Mouse (Mus musculus) liver, embryonic 14 days (tissue): Measurements from ENCODE around the gene Sardh. TPM values are rescaled to one million over a fixed set of nuclear protein-coding genes. Genes with fewer than 3 reads are reported as not detected.

ENCODE experiments used
- polyA plus RNA-seq: library from polyadenylated mRNA; depleted of rRNA; stranded (reverse); fragments of >200 nt; gene quantifications from 2 replicates; pipeline ENCODE4 v1.2.3, GENCODE M21; 2012; rRNA removed

The Sardh gene
- 22.1 and 22.4 TPM in 2 replicates for polyA plus RNA-seq

DNA sequence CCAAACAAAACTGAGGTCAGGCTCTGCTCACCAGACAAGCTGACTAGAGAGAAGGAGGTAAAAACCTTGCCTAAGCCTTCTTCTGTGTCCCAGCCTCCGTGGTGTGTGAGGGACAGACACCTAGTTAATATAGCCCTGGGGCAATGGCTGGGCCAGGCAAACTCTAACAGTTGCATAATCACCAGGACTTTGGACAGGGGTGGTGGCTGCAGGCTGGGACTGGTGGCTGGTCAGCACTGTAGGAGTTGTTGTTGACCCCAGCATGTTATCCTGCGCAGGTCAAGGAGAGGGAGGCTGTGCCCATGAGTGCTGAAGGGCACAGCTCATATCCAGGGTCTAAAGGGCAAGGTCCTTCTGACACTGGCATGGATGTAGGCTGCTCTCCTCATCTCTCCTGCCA is at the start of gene Sardh:
Sardh (minus strand) TSS at position 127 of the 400 bp plus-strand sequence.

GRCm38 (mm10) chr2:27164796-27165590 is 83.1 kb downstream of the Sardh start, which contains the start of gene Dbh:
Gene Dbh (plus strand): TSS chr2:27165233.

GRCm38 (mm10) chr2:27141950-27142693 is 106.0 kb downstream of the Sardh start, which contains the start of gene Fam163b:
Gene Fam163b (minus strand): TSS chr2:27142491.

Other genes starting within 250 kb of the Sardh start
- gene Cacfd1, start 238.4 kb downstream of the Sardh start, polyA plus RNA-seq, result 11.0 and 11.2 TPM in 2 replicates
- gene Slc2a6, start 220.3 kb downstream of the Sardh start, polyA plus RNA-seq, result 0.12 and 0.15 TPM in 2 replicates
- 0.71 TPM in 1 of 2 replicates, not detected in the other for gene Mymk, start 176.2 kb downstream of the Sardh start, polyA plus RNA-seq
- 0.37 and 0.44 TPM in 2 replicates for gene Adamtsl2, start 169.0 kb downstream of the Sardh start, polyA plus RNA-seq
- gene Fam163b, start 105.8 kb downstream of the Sardh start, polyA plus RNA-seq, result 0.01 and 0.02 TPM in 2 replicates
- gene Dbh, start 83.1 kb downstream of the Sardh start, polyA plus RNA-seq, result not detected in 2 replicates
- 5.6 and 5.7 TPM in 2 replicates for gene Vav2, start 178.7 kb upstream of the Sardh start, polyA plus RNA-seq
- gene Brd3os, start 194.0 kb upstream of the Sardh start, polyA plus RNA-seq, result 0.32 and 0.36 TPM in 2 replicates